Mouse (Mus musculus) spleen, postnatal 14 days (tissue): Measurements from ENCODE around the gene Ly86.

Source experiments
- DNase-seq, 2 experiments: peaks; one replicate each; pipeline ENCODE4 v3.0.0; 2021 to 2022; ENCODE audit warnings: low spot score in 2 of 2

Ly86 gene

DNA sequence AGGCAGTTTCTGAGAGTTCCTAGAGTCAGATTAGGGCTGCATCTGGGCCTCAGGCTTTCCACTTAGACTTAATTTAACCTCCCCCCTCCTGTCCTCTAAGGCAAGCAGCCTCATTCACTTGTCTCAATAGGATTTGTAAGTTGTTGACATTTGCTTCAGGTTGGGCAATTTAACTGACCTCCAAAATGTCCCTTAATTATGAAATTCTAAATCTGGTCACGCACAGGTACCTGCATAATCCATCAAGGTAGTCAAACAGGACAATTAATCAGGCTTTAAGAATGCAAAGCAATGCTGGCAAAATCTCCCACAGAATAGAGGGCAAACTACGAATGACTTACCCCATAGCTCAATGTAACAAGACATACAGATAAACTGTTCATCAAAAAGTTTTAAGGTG lies 8.0 kb downstream of the Ly86 start:
- no peak for DNase-seq

GRCm38 (mm10) chr13:37353868-37354267 lies 8.9 kb downstream of the Ly86 start:
- no peak for DNase-seq

- DNase-seq: no peak
Observed at GRCm38 (mm10) chr13:37354432-37354831, 9.4 kb downstream of the Ly86 start.

DNA sequence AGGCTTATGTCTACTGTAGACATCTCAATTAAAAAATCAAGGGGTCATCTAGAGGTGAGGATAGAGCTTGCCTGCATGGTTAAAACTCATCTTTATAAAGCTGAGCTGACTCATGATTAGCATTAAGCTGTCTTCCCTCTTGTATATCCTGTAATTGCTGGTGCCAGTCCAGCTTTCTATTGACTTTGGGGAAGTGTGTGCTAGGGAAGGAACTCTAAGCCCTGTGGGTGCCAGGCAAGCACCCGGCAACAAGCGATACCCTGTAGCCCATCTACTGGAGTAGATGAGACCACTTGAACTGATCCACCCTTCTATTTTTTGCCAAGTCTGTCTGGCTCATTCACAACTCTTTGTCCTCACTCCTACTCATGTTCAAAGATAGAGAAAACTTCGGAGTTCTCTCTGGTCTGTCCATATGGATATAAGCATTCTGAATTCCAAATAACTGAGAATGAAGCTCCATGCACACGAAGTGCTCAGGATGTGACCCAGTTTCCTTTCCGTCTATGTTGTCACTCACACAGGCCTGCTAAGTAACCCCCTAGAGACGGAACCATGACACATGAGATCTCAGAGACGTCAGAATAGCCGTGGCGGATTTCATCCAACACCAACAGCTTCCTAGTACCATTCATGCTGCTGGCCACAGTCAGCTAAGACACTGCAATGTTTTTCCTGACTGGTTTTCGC lies 10.8 kb downstream of the Ly86 start:
- no peak for DNase-seq

DNA sequence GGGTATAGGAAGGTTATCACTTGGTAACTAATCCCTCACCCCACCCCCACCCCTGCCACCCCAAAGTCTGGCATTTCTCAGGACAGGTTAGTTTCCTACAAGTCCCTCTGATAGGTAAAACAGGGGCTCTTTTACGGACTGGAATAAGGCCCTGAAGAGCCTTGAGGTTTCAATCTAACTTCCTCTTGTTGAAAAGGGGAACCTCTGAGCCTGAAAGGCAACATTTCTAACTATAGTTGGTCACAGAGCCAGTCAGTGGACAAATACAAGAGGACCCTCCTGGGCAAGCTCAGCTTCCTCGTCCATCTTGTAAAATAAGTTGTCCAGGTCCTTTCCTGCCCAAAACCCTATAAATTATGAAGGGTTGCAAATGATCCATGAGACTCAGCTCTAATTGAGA lies 11.5 kb downstream of the Ly86 start:
- no peak for DNase-seq

DNA sequence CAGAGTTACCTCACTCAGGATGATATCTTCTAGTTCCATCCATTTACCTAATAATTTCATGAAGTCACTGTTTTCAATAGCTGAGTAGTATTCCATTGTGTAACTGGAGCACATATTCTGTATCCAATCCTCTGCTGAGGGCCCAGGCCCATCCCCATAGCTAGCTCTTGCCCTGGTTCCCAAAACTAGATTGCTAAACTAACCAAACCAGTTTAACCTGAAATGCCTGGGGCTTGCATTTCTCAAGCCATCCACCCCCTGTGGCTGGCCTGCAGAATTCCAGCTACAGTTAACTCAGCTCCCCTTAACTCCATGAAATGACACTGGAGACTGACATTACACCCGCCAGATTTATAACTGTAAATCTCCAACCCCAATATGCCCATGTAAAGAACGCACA lies 13.1 kb downstream of the Ly86 start:
- DNase-seq: no peak

GRCm38 (mm10) chr13:37361249-37361648 lies 16.2 kb downstream of the Ly86 start:
- no peak for DNase-seq

GRCm38 (mm10) chr13:37364351-37364750 lies 19.3 kb downstream of the Ly86 start:
- DNase-seq: no peak

GRCm38 (mm10) chr13:37376411-37376810 lies 31.4 kb downstream of the Ly86 start:
- DNase-seq: no peak

GRCm38 (mm10) chr13:37388222-37389202 lies 43.5 kb downstream of the Ly86 start:
- no peak for DNase-seq

DNA sequence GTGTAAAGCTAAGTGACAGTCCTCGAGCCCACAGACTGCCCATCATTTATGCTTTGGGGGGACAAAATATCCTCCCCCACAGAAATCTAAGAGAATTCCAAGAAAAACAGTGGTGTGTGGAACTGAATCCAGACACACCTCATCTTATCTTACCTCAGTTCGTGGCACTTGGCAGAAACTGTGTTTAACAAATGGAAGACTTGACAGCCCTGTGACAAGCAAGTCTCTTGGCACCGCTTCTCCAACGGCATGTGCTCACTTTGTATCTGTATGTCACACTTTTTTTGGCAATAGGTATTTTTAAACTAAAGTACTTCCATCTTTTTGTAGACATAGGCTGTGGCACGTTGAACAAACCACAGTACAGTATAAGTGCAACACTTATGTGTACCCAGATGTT lies 44.3 kb downstream of the Ly86 start:
- DNase-seq: no peak

DNA sequence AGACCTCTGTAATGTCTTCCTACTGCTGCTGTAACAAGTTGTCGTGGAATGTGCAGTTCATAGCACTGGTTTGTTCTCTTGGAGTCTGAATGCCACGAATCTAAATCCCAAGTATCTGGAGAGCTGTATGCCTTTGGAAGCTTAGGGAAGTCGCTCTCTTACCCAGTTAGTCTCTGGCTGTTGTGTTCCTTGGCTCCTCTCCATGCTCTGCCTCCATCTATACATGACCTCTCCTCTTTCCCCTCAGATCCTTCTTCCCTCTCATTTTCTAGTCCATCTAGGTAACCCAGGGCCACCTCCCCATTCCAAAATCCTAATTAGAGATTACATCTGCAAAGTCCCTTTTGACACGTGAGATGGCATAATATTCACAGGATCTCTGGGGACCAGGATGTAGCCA lies 53.8 kb downstream of the Ly86 start:
- no peak for DNase-seq

DNA sequence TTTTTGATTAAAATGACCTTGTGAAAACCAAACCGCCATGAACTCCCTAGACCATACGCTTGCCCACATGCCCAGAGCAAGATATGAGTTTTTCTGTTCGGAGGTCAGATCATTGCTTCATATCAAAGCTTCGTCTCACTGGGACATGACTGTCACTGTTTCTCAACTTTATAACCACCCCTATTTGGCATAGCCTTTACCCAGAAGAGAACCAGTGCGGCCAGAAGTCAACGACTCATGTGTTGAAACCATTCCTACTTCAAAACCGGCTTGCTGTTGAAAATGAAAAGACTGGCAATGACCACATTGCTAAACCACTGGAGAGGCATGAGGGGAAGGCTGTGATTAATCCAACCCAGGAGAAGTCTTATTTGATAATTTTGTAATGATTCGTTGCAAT lies 54.3 kb downstream of the Ly86 start:
- no peak for DNase-seq

GRCm38 (mm10) chr13:37402421-37402820 lies 57.4 kb downstream of the Ly86 start:
- DNase-seq: no peak

DNA sequence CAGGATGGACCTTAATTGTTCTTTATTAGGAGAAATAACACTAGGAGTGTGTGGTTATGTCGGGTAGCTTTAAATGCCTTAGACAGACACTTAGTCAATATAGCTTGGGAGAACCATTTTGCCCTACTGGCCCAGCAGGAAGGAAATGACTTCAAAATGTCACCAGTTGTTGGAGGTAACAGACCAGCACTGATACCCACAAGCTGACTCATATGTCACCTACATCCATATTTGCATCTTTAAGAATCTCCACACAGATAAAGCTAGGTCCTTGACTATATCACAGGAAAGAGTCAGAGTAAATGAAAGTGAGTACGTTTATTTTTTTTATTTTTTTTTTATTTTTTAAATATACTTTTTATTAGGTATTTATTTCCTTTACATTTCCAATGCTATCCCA lies 58.7 kb downstream of the Ly86 start:
- no peak for DNase-seq

- no peak for DNase-seq
Observed at GRCm38 (mm10) chr13:37415696-37416095, 70.7 kb downstream of the Ly86 start.

DNA sequence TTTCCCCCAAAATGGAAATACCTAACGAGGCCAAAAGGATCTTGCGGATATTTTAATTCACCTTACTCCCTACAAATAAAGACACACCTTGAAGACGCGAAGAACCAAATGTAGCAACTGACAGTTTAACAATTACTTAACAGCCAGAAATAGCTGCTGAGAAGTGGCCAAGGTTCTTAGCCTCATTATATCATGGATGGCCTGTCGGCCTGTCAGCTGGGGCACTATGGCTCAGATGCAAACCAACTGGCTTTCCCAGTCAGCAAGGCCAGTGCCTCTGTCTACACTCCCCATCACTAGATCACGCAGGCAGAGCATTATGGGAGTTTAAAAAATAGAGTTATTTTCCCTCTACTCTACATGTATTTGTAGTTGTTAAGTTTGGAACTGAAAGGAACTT lies 78.4 kb downstream of the Ly86 start:
- no peak for DNase-seq

GRCm38 (mm10) chr13:37424904-37425303 lies 79.9 kb downstream of the Ly86 start:
- no peak for DNase-seq

DNA sequence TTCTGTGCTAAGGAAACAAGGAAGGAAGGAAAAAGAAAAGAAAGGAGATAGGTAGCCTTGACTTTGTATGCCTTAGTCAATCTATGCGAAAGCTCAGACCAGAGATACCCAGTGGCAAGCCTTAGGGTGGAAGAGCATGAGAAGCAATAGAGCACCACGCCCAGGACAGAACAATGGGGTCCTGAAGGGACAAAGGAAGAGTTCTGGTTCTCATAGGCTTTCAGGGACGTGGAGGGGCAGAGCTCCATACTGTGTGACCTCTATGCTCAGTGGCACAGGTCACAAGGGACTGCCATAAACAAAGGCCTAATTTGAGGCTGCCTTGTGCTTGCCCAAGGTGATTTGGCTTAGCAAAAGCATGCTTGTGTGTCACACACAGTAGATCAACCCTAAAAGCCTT lies 80.4 kb downstream of the Ly86 start:
- DNase-seq: no peak

DNA sequence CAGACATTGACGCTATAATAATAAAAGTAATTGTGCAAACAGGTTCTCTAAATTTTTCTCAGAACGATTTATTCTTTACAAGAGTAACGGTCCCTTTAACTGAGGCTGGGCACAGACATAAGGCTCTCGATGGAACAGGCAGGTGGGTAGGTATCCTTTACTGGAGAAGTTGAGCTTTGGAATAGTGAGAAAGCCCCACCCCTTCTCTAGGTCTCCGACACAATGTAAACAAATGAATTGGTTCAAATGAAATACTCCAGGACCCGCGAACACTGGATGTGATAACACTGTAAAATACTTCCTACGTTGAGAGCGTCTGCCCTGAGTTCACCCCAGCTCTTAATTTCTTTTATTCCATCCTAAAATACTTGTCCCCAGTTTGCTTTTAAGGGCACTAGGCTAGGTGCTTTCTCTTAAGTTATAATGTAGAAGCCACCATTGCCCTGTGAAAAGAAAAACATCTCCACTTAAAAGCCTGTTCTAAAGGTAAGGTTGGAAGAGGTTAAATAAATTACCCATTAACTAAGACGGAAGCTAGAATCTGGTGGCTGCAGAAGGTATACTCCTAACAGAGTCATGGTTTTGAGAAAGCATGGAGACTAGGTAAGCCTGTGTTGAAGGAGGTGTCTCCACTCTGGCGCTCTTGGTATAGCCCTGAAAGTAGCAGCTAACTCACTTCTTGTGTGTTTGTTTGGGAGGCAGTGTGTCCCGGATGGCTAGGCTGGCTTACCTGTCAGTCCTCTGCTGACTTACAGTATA lies 81.7 kb downstream of the Ly86 start:
- DNase-seq: no peak

DNA sequence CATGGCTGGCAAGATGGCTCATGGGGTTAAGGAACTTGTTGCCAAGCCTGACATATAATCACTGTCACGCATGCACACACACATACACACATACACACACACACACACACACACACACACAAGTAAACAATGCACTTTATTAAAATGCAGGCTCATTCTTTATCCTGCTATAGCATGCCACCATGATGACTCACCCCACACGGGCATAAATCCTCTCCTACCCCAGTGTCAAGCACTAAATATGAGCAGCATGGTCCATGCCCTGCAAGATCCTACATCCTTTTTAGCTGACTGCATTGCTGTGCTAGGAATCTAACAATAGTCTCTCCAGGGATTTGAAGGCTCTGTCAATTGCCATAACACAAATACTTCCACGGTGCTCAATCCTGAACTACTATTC lies 83.5 kb downstream of the Ly86 start:
- DNase-seq: no peak

DNA sequence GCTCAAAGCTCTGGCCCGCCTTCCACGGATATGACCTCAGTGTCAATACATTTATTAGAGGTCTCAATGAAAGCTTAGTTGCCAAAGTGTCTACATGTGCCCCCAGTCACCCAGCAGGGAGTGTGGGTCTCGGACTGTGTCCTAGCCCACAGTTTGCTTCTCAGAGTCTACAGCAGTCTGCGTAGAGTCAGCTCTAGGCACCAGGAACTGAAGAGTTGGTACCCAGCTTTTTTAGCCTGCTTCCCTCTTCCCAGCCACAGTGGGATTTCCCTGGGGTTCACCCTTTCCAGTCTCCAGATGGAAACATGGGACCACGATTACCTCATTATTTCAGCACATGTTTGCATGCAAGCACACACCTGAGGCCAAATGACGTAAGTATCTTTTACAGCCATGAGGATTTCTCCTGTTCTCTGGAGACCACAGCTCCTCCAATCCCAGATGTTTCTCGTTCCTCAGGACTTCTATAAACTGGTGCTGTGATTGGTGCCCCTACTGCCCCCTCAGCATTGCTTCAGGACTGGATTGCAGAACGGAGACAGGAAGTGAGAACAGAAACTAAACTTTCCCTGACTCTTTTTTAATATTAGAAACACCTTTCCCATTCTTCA lies 84.8 kb downstream of the Ly86 start:
- DNase-seq: no peak
